Mouse (Mus musculus): ENCODE results near the gene H1foo. TPM values are rescaled to one million over a fixed set of nuclear protein-coding genes. Genes with fewer than 3 reads are reported as not detected.

The H1foo gene
- total and polyA plus RNA-seq, 2 experiments from 2014 or later, result not detected

DNA sequence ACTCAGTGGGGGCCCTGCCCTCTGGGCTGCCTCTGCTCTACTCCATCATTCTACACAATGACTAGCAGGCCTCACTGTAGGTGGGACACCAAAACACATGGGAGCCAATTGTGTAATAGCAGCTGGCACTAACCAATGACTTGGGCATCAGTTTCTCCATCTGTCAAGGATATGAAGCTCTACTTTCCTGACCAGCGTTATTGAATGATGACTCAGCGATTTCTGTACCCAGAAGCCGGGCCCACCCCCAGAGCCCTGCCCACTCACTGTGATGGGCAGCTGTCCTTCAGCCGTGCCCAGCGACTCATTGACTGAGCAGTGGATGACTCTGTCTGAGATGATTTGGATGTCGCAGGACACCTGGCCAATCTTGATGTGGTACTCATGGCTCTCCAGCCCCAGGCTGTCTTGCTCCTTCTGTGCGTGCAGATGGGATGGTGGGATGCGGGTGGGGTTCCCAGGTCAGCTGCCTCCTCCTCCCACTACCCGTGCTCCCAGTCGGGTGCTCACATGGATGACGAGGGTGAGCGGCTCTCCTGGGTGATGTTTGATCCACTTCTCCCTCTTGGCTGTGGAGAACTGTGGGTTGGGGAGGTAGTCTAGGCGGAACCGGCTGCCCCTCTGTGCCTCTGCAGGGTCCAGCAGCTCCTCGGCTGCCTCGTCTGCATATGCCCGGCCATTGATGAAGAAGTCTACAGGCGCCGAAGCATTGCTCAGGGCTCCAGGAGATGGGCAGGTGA, 21.7 kb downstream of the H1foo start:
- Histone ChIP-seq H3K27ac (ENCODE audit: low read depth) (no peak overlapping the region), H3K27me3 (ENCODE audit: control insufficient read depth, insufficient read depth, low read length) (no peaks in the 10 kb centered on the region), H3K36me3 (replicated peaks; ENCODE audit: control insufficient read depth, insufficient read depth, low read length) (peaks cover 58% of the 10 kb centered on the region), H3K9ac (replicated peaks; ENCODE audit: low read depth, low read length) (no peak overlapping the region), H3K4me1 (ENCODE audit: control insufficient read depth, insufficient read depth) (peaks cover 16% of the 10 kb centered on the region), H3K9me3 (replicated peaks; ENCODE audit: control insufficient read depth, low read length) (no peaks in the 10 kb centered on the region), H3K4me2 (ENCODE audit: low read depth, low read length) (no peak overlapping the region), H3K4me3 (ENCODE audit: low read depth, low read length) (no peak overlapping the region)
- TF ChIP-seq EP300 (IDR thresholded peaks at IDR 0.05; ENCODE audit: low read depth) (no peak), CTCF (IDR thresholded peaks at IDR 0.05; ENCODE audit: low read depth) (no peak)
- WGBS, result 87% methylated on average over 19 of the region's 19 CpGs
- DNase-seq (ENCODE audit: low spot score), result no peak
- no peak for ATAC-seq (ENCODE audit: insufficient read depth, low read depth)

DNA sequence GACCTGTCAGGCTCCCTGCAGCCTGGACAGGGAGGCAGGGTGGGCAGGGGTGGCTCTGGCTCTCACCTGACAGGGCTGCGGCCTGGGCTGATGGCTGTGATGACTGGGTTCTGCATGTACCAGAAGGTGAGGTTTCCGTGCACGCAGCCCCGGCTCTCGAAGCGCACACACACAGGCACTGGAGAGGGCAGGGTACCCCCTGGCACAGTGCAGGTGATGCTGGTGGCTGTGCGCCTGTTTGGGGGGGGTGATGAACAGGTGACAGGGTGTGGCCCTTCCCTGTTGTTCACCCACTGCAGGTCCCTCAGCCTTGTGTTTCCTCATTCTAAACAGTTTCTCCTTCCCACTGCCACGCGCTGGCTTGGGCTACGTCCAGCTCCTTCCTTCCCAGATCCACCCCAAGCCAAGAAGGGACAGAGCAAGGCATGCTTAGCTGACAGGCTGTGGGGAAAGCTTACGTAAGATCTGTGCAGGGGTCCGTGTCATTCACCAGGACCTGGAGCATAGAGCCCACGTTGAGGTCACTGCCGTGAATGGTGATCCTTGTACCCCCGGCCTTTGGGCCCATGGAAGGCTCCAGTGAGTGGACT, 22.6 kb downstream of the H1foo start:
- ATAC-seq (ENCODE audit: insufficient read depth, low read depth) (no peak), DNase-seq (ENCODE audit: low spot score) (no peak)
- peaks cover 54% of the 10 kb centered on the region for H3K36me3 ChIP-seq (replicated peaks; ENCODE audit: control insufficient read depth, insufficient read depth, low read length)
- H3K4me3 ChIP-seq (ENCODE audit: low read depth, low read length), result no peak overlapping the region
- H3K27ac ChIP-seq (ENCODE audit: low read depth), result no peak overlapping the region
- H3K9ac ChIP-seq (replicated peaks; ENCODE audit: low read depth, low read length), result no peak overlapping the region
- no peaks in the 10 kb centered on the region for H3K27me3 ChIP-seq (ENCODE audit: control insufficient read depth, insufficient read depth, low read length)
- peaks cover 20% of the 10 kb centered on the region for H3K4me1 ChIP-seq (ENCODE audit: control insufficient read depth, insufficient read depth)
- no peak overlapping the region for H3K4me2 ChIP-seq (ENCODE audit: low read depth, low read length)
- no peaks in the 10 kb centered on the region for H3K9me3 ChIP-seq (replicated peaks; ENCODE audit: control insufficient read depth, low read length)
- TF ChIP-seq CTCF (IDR thresholded peaks at IDR 0.05; ENCODE audit: low read depth) (no peak), EP300 (IDR thresholded peaks at IDR 0.05; ENCODE audit: low read depth) (no peak)
- WGBS, result 87% methylated on average over 15 of the region's 15 CpGs

- no peaks in the 10 kb centered on the region for H3K27me3 ChIP-seq (ENCODE audit: control insufficient read depth, insufficient read depth, low read length)
- WGBS, result 82% methylated on average over 5 of the region's 5 CpGs
- peaks cover 47% of the 10 kb centered on the region for H3K36me3 ChIP-seq (replicated peaks; ENCODE audit: control insufficient read depth, insufficient read depth, low read length)
Measured at GRCm38 (mm10) chr6:115968086-115968485, 23.3 kb downstream of the H1foo start.

GRCm38 (mm10) chr6:115968700-115969099, 24.0 kb downstream of the H1foo start:
- DNase-seq (ENCODE audit: low spot score), result no peak
- no peak overlapping the region for H3K4me3 ChIP-seq (ENCODE audit: low read depth, low read length)
- no peak overlapping the region for H3K4me2 ChIP-seq (ENCODE audit: low read depth, low read length)
- H3K36me3 ChIP-seq (replicated peaks; ENCODE audit: control insufficient read depth, insufficient read depth, low read length), result peaks cover 41% of the 10 kb centered on the region
- H3K9ac ChIP-seq (replicated peaks; ENCODE audit: low read depth, low read length), result no peak overlapping the region
- no peak for ATAC-seq (ENCODE audit: insufficient read depth, low read depth)
- WGBS, result 84% methylated on average over 6 of the region's 6 CpGs
- no peak overlapping the region for H3K27ac ChIP-seq (ENCODE audit: low read depth)
- peaks cover 14% of the 10 kb centered on the region for H3K4me1 ChIP-seq (ENCODE audit: control insufficient read depth, insufficient read depth)
- H3K9me3 ChIP-seq (replicated peaks; ENCODE audit: control insufficient read depth, low read length), result no peaks in the 10 kb centered on the region
- no peak for TF ChIP-seq CTCF (IDR thresholded peaks at IDR 0.05; ENCODE audit: low read depth)
- TF ChIP-seq EP300 (IDR thresholded peaks at IDR 0.05; ENCODE audit: low read depth), result no peak
- no peaks in the 10 kb centered on the region for H3K27me3 ChIP-seq (ENCODE audit: control insufficient read depth, insufficient read depth, low read length)

More at GRCm38 (mm10) chr6:115968086-115968485, 23.3 kb downstream of the H1foo start:
- H3K27ac ChIP-seq (ENCODE audit: low read depth), result no peak overlapping the region
- peaks cover 14% of the 10 kb centered on the region for H3K4me1 ChIP-seq (ENCODE audit: control insufficient read depth, insufficient read depth)
- no peaks in the 10 kb centered on the region for H3K9me3 ChIP-seq (replicated peaks; ENCODE audit: control insufficient read depth, low read length)
- H3K4me3 ChIP-seq (ENCODE audit: low read depth, low read length), result no peak overlapping the region
- TF ChIP-seq EP300 (IDR thresholded peaks at IDR 0.05; ENCODE audit: low read depth), result no peak
- no peak for TF ChIP-seq CTCF (IDR thresholded peaks at IDR 0.05; ENCODE audit: low read depth)
- H3K9ac ChIP-seq (replicated peaks; ENCODE audit: low read depth, low read length), result no peak overlapping the region
- ATAC-seq (ENCODE audit: insufficient read depth, low read depth), result no peak
- no peak overlapping the region for H3K4me2 ChIP-seq (ENCODE audit: low read depth, low read length)
- no peak for DNase-seq (ENCODE audit: low spot score)

GRCm38 (mm10) chr6:115969103-115969502, 24.4 kb downstream of the H1foo start:
- 68% methylated on average over 9 of the region's 9 CpGs for WGBS
- H3K9me3 ChIP-seq (replicated peaks; ENCODE audit: control insufficient read depth, low read length), result no peaks in the 10 kb centered on the region
- H3K4me2 ChIP-seq (ENCODE audit: low read depth, low read length), result no peak overlapping the region
- TF ChIP-seq EP300 (IDR thresholded peaks at IDR 0.05; ENCODE audit: low read depth) (no peak), CTCF (IDR thresholded peaks at IDR 0.05; ENCODE audit: low read depth) (no peak)
- H3K27ac ChIP-seq (ENCODE audit: low read depth), result no peak overlapping the region
- ATAC-seq (ENCODE audit: insufficient read depth, low read depth) (no peak), DNase-seq (ENCODE audit: low spot score) (no peak)
- no peak overlapping the region for H3K9ac ChIP-seq (replicated peaks; ENCODE audit: low read depth, low read length)
- H3K4me3 ChIP-seq (ENCODE audit: low read depth, low read length), result no peak overlapping the region
- peaks cover 14% of the 10 kb centered on the region for H3K4me1 ChIP-seq (ENCODE audit: control insufficient read depth, insufficient read depth)
- no peaks in the 10 kb centered on the region for H3K27me3 ChIP-seq (ENCODE audit: control insufficient read depth, insufficient read depth, low read length)
- H3K36me3 ChIP-seq (replicated peaks; ENCODE audit: control insufficient read depth, insufficient read depth, low read length), result peaks cover 37% of the 10 kb centered on the region

Measured in heart, postnatal 0 days (tissue).